Mouse (Mus musculus) frontal cortex, postnatal 36 days (tissue): ENCODE data around the gene Tsc2.

ENCODE experiments used
- DNase-seq, 2 experiments: peaks; one replicate each; pipeline ENCODE4 v3.0.0; 2022; ENCODE audit warnings: low spot score in 2 of 2

The Tsc2 gene

GRCm38 (mm10) chr17:24572651-24573245 is 59.7 kb downstream of the Tsc2 start:
- no peak for DNase-seq

- DNase-seq, result no peak
Observed at GRCm38 (mm10) chr17:24569837-24570236, 62.6 kb downstream of the Tsc2 start.

- DNase-seq, result no peak
Observed at GRCm38 (mm10) chr17:24567034-24567779, 65.2 kb downstream of the Tsc2 start.

- no peak for DNase-seq
Observed at GRCm38 (mm10) chr17:24565792-24566191, 66.6 kb downstream of the Tsc2 start.

- DNase-seq, result no peak
Observed at GRCm38 (mm10) chr17:24565092-24565491, 67.3 kb downstream of the Tsc2 start.

- no peak for DNase-seq
Observed at GRCm38 (mm10) chr17:24564422-24564821, 68.0 kb downstream of the Tsc2 start.

- DNase-seq, result no peak
Observed at GRCm38 (mm10) chr17:24563638-24564037, 68.8 kb downstream of the Tsc2 start.

GRCm38 (mm10) chr17:24561592-24561991 is 70.8 kb downstream of the Tsc2 start:
- DNase-seq, result no peak

GRCm38 (mm10) chr17:24560301-24561028 is 72.0 kb downstream of the Tsc2 start:
- no peak for DNase-seq

- DNase-seq, result no peak
Observed at GRCm38 (mm10) chr17:24559146-24559545, 73.3 kb downstream of the Tsc2 start.

GRCm38 (mm10) chr17:24558600-24559099 is 73.8 kb downstream of the Tsc2 start:
- DNase-seq, result no peak

- no peak for DNase-seq
Observed at GRCm38 (mm10) chr17:24557091-24557490, 75.3 kb downstream of the Tsc2 start.

GRCm38 (mm10) chr17:24551050-24551444 is 81.4 kb downstream of the Tsc2 start:
- DNase-seq, result no peak

- peak; percentile 79 to 83 for DNase-seq
Observed at GRCm38 (mm10) chr17:24550416-24551049, 81.9 kb downstream of the Tsc2 start.

GRCm38 (mm10) chr17:24549618-24550415 is 82.6 kb downstream of the Tsc2 start, which contains the start of gene Pkd1:
Pkd1 (plus strand) TSS chr17:24549834.
- DNase-seq, result peak; percentile 94 to 98

GRCm38 (mm10) chr17:24548921-24549617 is 83.4 kb downstream of the Tsc2 start:
- peak in 1 of 2 experiments; percentile 70 for DNase-seq

GRCm38 (mm10) chr17:24548435-24548834 is 84.0 kb downstream of the Tsc2 start:
- no peak for DNase-seq

GRCm38 (mm10) chr17:24546234-24546633 is 86.2 kb downstream of the Tsc2 start:
- no peak for DNase-seq
